Mouse (Mus musculus): Measurements from ENCODE around the gene Il4i1. TPM values are rescaled to one million over a fixed set of nuclear protein-coding genes. Genes with fewer than 3 reads are reported as not detected.

Gene Il4i1
- total and polyA plus RNA-seq, 2 experiments from 2014 or later: 1.1 TPM; not detected in 1

- Histone ChIP-seq H3K4me2 (ENCODE audit: low read depth, low read length) (peak overlapping the region; percentile 85), H3K4me3 (ENCODE audit: low read depth, low read length) (peak overlapping the region; percentile 78; the same call in 1 of the 2 replicates), H3K27ac (ENCODE audit: low read depth) (peak overlapping the region; percentile 48; the same call in 1 of the 2 replicates), H3K9ac (replicated peaks; ENCODE audit: low read depth, low read length) (peak overlapping the region; percentile 34; the same call in 1 of the 2 replicates), H3K27me3 (ENCODE audit: control insufficient read depth, insufficient read depth, low read length) (no peaks in the 10 kb centered on the region), H3K36me3 (replicated peaks; ENCODE audit: control insufficient read depth, insufficient read depth, low read length) (no peaks in the 10 kb centered on the region), H3K4me1 (ENCODE audit: control insufficient read depth, insufficient read depth) (peaks cover 44% of the 10 kb centered on the region), H3K9me3 (replicated peaks; ENCODE audit: control insufficient read depth, low read length) (no peaks in the 10 kb centered on the region)
- ATAC-seq (ENCODE audit: insufficient read depth, low read depth): no peak
- WGBS: 82% methylated on average over 2 of the region's 2 CpGs
- no peak for DNase-seq (ENCODE audit: low spot score)
- TF ChIP-seq CTCF (IDR thresholded peaks at IDR 0.05; ENCODE audit: low read depth): no peak
- no peak for TF ChIP-seq EP300 (IDR thresholded peaks at IDR 0.05; ENCODE audit: low read depth)
Measured at GRCm38 (mm10) chr7:44819391-44819790, 3.2 kb downstream of the Il4i1 start.

DNA sequence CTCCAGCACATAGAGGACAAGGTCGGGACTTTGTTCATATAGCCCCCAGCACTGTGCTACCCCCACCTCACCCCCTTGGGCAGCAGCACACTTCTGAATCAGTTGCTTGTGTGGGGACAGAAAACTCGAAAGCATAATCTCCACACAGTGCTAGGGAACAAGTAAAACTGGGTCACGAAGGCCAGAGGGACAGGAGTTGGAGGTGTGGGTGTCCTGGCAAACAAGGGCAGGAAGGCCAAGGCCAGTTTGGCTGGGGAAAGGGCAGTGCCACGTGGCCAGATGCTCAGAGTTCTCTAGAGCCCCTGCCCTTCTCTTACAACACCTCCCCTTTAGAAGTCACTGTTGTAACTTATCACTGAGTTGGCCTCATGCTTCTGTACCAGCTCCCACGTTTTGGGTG, 3.7 kb downstream of the Il4i1 start:
- no peak overlapping the region for H3K27ac ChIP-seq (ENCODE audit: low read depth)
- 0 out of 2 replicates have a peak overlapping the region, but pooled peaks have one; percentile 85 for H3K4me2 ChIP-seq (ENCODE audit: low read depth, low read length)
- H3K4me1 ChIP-seq (ENCODE audit: control insufficient read depth, insufficient read depth): peaks cover 42% of the 10 kb centered on the region
- DNase-seq (ENCODE audit: low spot score) (no peak), ATAC-seq (ENCODE audit: insufficient read depth, low read depth) (no peak)
- no peak overlapping the region for H3K4me3 ChIP-seq (ENCODE audit: low read depth, low read length)
- no peaks in the 10 kb centered on the region for H3K36me3 ChIP-seq (replicated peaks; ENCODE audit: control insufficient read depth, insufficient read depth, low read length)
- H3K9ac ChIP-seq (replicated peaks; ENCODE audit: low read depth, low read length): no peak overlapping the region
- TF ChIP-seq CTCF (IDR thresholded peaks at IDR 0.05; ENCODE audit: low read depth) (no peak), EP300 (IDR thresholded peaks at IDR 0.05; ENCODE audit: low read depth) (no peak)
- H3K9me3 ChIP-seq (replicated peaks; ENCODE audit: control insufficient read depth, low read length): no peaks in the 10 kb centered on the region
- no peaks in the 10 kb centered on the region for H3K27me3 ChIP-seq (ENCODE audit: control insufficient read depth, insufficient read depth, low read length)
- WGBS: 27% methylated on average over 5 of the region's 5 CpGs

- no peak for TF ChIP-seq EP300 (IDR thresholded peaks at IDR 0.05; ENCODE audit: low read depth)
- no peak for TF ChIP-seq CTCF (IDR thresholded peaks at IDR 0.05; ENCODE audit: low read depth)
- no peaks in the 10 kb centered on the region for H3K9me3 ChIP-seq (replicated peaks; ENCODE audit: control insufficient read depth, low read length)
- 54% methylated on average over 3 of the region's 3 CpGs for WGBS
- no peaks in the 10 kb centered on the region for H3K36me3 ChIP-seq (replicated peaks; ENCODE audit: control insufficient read depth, insufficient read depth, low read length)
- no peak overlapping the region for H3K4me3 ChIP-seq (ENCODE audit: low read depth, low read length)
- DNase-seq (ENCODE audit: low spot score) (no peak), ATAC-seq (ENCODE audit: insufficient read depth, low read depth) (no peak)
- H3K9ac ChIP-seq (replicated peaks; ENCODE audit: low read depth, low read length): no peak overlapping the region
- H3K27me3 ChIP-seq (ENCODE audit: control insufficient read depth, insufficient read depth, low read length): no peaks in the 10 kb centered on the region
- no peak overlapping the region for H3K4me2 ChIP-seq (ENCODE audit: low read depth, low read length)
- H3K27ac ChIP-seq (ENCODE audit: low read depth): no peak overlapping the region
- peaks cover 40% of the 10 kb centered on the region for H3K4me1 ChIP-seq (ENCODE audit: control insufficient read depth, insufficient read depth)
Measured at GRCm38 (mm10) chr7:44820525-44820924, 4.3 kb downstream of the Il4i1 start.

DNA sequence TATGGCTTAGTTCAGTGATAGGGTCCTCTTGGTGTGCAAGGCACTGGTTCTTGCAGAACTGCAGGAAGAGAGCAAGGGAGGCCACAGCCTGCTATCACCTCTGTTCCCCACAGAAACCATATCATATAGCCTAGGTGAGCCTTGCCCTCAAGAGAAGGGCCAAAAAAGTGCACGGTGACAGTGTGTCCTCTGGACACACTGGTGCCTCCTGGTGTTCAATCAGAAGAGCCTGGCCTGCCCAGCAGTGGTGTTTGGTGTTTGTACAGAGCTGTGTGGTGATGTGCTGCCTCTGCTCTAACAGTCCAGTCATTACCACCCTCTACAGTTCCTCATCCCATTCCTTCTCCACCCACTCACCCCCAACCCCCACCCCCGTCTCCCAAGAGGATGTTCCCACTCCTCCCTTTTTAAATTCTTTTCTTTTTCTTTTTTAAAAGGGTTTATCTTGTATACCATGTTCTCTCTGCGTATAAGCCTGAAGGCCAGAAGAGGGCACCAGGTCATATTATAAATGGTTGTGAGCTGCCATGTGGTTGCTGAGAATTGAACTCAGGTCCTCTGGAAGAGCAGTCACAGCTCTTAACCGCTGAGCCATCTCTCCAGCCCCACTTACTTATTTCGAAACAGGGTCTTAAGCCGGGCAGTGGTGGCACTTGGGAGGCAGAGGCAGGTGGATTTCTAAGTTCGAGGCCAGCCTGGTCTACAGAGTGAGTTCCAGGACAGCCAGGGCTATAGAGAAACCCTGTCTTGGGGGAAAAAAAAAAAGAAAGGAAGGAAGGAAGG, 5.7 kb downstream of the Il4i1 start:
- H3K4me1 ChIP-seq (ENCODE audit: control insufficient read depth, insufficient read depth): peaks cover 40% of the 10 kb centered on the region
- no peak overlapping the region for H3K9ac ChIP-seq (replicated peaks; ENCODE audit: low read depth, low read length)
- no peaks in the 10 kb centered on the region for H3K27me3 ChIP-seq (ENCODE audit: control insufficient read depth, insufficient read depth, low read length)
- H3K4me3 ChIP-seq (ENCODE audit: low read depth, low read length): no peak overlapping the region
- TF ChIP-seq CTCF (IDR thresholded peaks at IDR 0.05; ENCODE audit: low read depth): no peak
- no peak for TF ChIP-seq EP300 (IDR thresholded peaks at IDR 0.05; ENCODE audit: low read depth)
- WGBS: 77% methylated on average over 7 of the region's 7 CpGs
- DNase-seq (ENCODE audit: low spot score) (no peak), ATAC-seq (ENCODE audit: insufficient read depth, low read depth) (no peak)
- H3K27ac ChIP-seq (ENCODE audit: low read depth): no peak overlapping the region
- H3K9me3 ChIP-seq (replicated peaks; ENCODE audit: control insufficient read depth, low read length): no peaks in the 10 kb centered on the region
- no peaks in the 10 kb centered on the region for H3K36me3 ChIP-seq (replicated peaks; ENCODE audit: control insufficient read depth, insufficient read depth, low read length)
- no peak overlapping the region for H3K4me2 ChIP-seq (ENCODE audit: low read depth, low read length)

DNA sequence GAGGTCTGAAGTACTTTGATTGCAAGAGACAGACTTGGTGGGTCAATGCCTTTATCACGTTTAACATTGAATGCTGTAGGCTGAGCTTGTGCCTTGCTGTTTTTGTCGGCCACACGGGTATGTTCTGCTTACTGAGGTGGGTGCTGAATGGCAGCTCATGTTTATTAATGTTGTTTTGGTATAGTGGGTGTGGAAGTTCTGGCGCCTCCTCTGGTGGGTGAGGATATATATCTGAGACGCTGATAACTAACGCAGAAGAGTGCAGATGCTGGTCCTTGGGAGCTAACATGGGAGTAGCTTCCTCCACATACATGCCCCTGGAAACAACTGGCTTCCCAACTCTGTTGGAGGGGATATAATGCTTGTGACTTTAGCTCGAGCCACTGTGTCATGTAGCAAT, 7.2 kb downstream of the Il4i1 start:
- Histone ChIP-seq H3K27me3 (ENCODE audit: control insufficient read depth, insufficient read depth, low read length) (no peaks in the 10 kb centered on the region), H3K4me2 (ENCODE audit: low read depth, low read length) (no peak overlapping the region), H3K4me1 (ENCODE audit: control insufficient read depth, insufficient read depth) (peaks cover 24% of the 10 kb centered on the region), H3K36me3 (replicated peaks; ENCODE audit: control insufficient read depth, insufficient read depth, low read length) (peaks cover 4% of the 10 kb centered on the region), H3K4me3 (ENCODE audit: low read depth, low read length) (no peak overlapping the region), H3K9ac (replicated peaks; ENCODE audit: low read depth, low read length) (no peak overlapping the region), H3K27ac (ENCODE audit: low read depth) (no peak overlapping the region), H3K9me3 (replicated peaks; ENCODE audit: control insufficient read depth, low read length) (no peaks in the 10 kb centered on the region)
- DNase-seq (ENCODE audit: low spot score): no peak
- WGBS: 40% methylated on average over 7 of the region's 7 CpGs
- no peak for ATAC-seq (ENCODE audit: insufficient read depth, low read depth)
- TF ChIP-seq EP300 (IDR thresholded peaks at IDR 0.05; ENCODE audit: low read depth): no peak
- TF ChIP-seq CTCF (IDR thresholded peaks at IDR 0.05; ENCODE audit: low read depth): peak; percentile 30; the same call in 1 of the 2 replicates
